Mouse (Mus musculus): ENCODE data around the gene Prss42. TPM values are rescaled to one million over a fixed set of nuclear protein-coding genes. Genes with fewer than 3 reads are reported as not detected.

Gene Prss42
- polyA plus RNA-seq (2015; fragmentation: Nextera tagmentation; extraction: Ambion mirVana), result not detected in 2 replicates

DNA sequence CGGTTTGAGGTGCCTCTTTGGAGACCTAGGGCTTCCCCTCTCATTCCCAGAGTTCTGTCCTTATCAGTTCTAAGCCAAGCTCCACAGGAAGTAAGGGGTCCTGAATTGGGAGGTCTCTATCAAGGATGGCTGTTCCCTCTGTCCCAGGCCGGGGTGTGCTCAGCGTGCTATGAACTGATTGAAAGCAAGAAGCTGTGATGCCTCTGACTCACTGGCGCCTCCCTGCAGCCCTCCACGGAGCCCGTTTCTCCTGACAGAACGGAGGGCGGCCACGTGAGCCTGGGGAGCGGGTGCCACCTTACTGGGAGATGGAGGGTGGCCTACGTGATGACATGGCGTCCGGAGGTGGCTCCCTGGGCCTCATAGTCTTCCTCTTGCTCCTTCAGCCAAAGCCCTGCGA is at the start of gene Prss42:
Gene Prss42, plus strand, starts transcription at position 301 of the 400 bp plus-strand sequence.
- Histone ChIP-seq H3K4me1 (no peaks in the 10 kb centered on the region), H3K36me3 (no peaks in the 10 kb centered on the region), H3K9me3 (no peaks in the 10 kb centered on the region), H3K27me3 (no peaks in the 10 kb centered on the region), H3K27ac (no peak within 1 kb of the TSS), H3K4me2 (no peak within 1 kb of the TSS), H3K9ac (no peak within 1 kb of the TSS), H3K4me3 (no peak within 1 kb of the TSS)
- 89% methylated on average over 14 of the region's 14 CpGs for WGBS
- no peak for ATAC-seq (ENCODE audit: borderline replicate concordance, extremely low read depth, low FRiP score, low TSS enrichment)

- ATAC-seq (ENCODE audit: borderline replicate concordance, extremely low read depth, low FRiP score, low TSS enrichment), result no peak
- 44% methylated on average over 2 of the region's 2 CpGs for WGBS
- Histone ChIP-seq H3K9ac (no peak overlapping the region), H3K4me2 (no peak overlapping the region), H3K9me3 (no peaks in the 10 kb centered on the region), H3K27ac (no peak overlapping the region), H3K36me3 (no peaks in the 10 kb centered on the region), H3K4me1 (peaks cover 34% of the 10 kb centered on the region), H3K4me3 (no peak overlapping the region), H3K27me3 (peaks cover 24% of the 10 kb centered on the region)
Observed at GRCm38 (mm10) chr9:110748451-110748850, 49.5 kb upstream of the Prss42 start.

DNA sequence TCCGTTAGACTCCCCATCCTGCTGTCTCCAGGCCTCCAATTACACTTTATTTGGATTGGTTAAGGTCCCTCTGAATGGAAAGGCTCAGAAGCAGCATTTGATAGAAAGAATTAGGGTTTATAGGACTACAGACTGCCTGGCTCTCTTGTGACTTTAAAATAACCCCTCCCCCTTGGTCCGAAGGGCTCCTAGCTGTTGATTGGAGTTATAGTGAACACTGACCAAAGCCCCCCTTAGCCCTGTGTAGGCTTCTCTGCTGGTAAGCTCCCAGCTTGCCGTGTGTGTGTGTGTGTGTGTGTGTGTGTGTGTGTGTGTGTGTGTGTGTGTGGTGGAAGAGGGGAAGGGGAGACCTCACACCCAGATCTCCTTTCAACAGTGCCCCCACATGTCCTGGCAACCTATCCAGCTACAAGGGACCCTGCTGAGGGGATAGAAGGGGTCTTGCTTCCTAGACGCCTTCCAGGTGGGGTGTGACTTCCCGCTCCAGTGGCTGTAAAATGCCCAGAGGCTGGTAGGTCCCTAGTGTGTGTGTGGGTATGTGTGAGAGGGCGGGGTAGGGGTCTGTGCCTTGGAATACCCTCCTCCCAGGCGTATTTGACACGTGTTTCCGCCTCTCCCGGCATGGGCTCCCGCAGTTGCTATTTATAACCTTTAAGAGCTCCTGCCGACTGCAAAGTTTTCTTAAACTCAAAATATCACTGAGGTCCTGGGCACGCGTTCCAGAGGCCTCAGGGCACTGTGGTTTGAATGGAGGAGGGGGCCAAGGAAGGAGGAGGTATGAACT is 47.4 kb upstream of the Prss42 start:
- Histone ChIP-seq H3K4me3 (no peak overlapping the region), H3K36me3 (no peaks in the 10 kb centered on the region), H3K9ac (no peak overlapping the region), H3K9me3 (no peaks in the 10 kb centered on the region), H3K4me2 (no peak overlapping the region), H3K4me1 (peaks cover 26% of the 10 kb centered on the region), H3K27ac (peak overlapping the region; percentile 44), H3K27me3 (peaks cover 6% of the 10 kb centered on the region; the same call in 1 of the 2 replicates)
- peak; percentile 58; the same call in 1 of the 2 replicates for ATAC-seq (ENCODE audit: borderline replicate concordance, extremely low read depth, low FRiP score, low TSS enrichment)
- WGBS, result 18% methylated on average over 14 of the region's 14 CpGs

GRCm38 (mm10) chr9:110751412-110751811 is 46.6 kb upstream of the Prss42 start:
- H3K9ac ChIP-seq, result no peak overlapping the region
- no peaks in the 10 kb centered on the region; the same call in 1 of the 2 replicates for H3K27me3 ChIP-seq
- no peaks in the 10 kb centered on the region for H3K9me3 ChIP-seq
- H3K4me1 ChIP-seq, result peaks cover 25% of the 10 kb centered on the region
- H3K36me3 ChIP-seq, result no peaks in the 10 kb centered on the region
- ATAC-seq (ENCODE audit: borderline replicate concordance, extremely low read depth, low FRiP score, low TSS enrichment), result no peak
- no peak overlapping the region for H3K4me3 ChIP-seq
- H3K27ac ChIP-seq, result peak overlapping the region; percentile 44; the same call in 1 of the 2 replicates
- H3K4me2 ChIP-seq, result no peak overlapping the region
- 58% methylated on average over 5 of the region's 5 CpGs for WGBS

DNA sequence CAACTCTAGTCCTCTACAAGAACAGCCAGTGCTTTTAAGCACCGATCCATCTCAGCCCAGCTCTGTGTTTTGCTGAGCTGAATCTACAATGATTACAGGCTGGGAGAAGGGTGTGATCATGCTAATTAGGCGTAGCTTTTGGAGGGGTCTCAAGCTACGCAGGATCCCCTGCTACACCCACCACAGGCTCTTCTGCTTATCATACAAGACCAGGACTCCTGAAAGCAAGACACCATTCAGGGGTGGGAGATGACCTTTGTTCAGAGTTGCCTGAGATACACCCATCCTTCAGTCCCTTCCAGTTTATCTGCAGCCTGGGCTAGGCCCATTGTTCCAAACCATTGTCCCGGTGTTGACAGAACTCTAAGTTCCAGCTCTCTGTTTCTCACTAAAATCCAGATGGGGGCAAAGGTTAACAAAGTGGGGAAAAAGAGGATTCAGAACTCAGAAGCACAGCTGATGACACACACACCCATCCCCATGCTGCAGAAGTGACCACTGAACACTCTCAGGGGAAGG is 45.0 kb upstream of the Prss42 start:
- WGBS, result 75% methylated on average over 4 of the region's 4 CpGs
- peaks cover 20% of the 10 kb centered on the region for H3K4me1 ChIP-seq
- ATAC-seq (ENCODE audit: borderline replicate concordance, extremely low read depth, low FRiP score, low TSS enrichment), result no peak
- H3K27me3 ChIP-seq, result no peaks in the 10 kb centered on the region; the same call in 1 of the 2 replicates
- no peaks in the 10 kb centered on the region for H3K9me3 ChIP-seq
- no peak overlapping the region for H3K9ac ChIP-seq
- H3K4me3 ChIP-seq, result no peak overlapping the region
- no peak overlapping the region for H3K4me2 ChIP-seq
- H3K27ac ChIP-seq, result no peak overlapping the region
- no peaks in the 10 kb centered on the region for H3K36me3 ChIP-seq

DNA sequence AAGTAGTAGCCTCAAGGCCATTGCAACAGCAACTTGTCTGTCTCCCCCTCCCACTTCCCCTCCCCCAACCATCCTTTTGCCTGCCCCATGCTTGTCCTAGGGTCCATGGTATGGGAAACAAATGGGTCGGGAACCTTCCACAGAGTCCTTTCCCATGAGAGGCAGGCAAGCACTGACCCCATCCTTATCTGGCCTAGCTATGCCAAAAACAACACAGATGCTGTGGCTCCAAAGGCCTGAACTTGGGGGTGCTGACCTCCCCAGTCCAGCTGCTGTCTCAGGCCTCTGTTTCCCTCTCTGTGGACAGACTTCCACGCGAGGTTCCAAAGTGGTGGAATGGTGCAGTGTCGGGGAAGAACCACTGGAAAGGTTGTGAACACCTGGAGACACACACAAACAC is 44.2 kb upstream of the Prss42 start:
- Histone ChIP-seq H3K9ac (no peak overlapping the region), H3K9me3 (no peaks in the 10 kb centered on the region), H3K27ac (no peak overlapping the region), H3K4me1 (peaks cover 28% of the 10 kb centered on the region), H3K4me3 (no peak overlapping the region), H3K36me3 (no peaks in the 10 kb centered on the region), H3K27me3 (no peaks in the 10 kb centered on the region; the same call in 1 of the 2 replicates), H3K4me2 (no peak overlapping the region)
- 80% methylated on average over 4 of the region's 4 CpGs for WGBS
- ATAC-seq (ENCODE audit: borderline replicate concordance, extremely low read depth, low FRiP score, low TSS enrichment), result no peak

DNA sequence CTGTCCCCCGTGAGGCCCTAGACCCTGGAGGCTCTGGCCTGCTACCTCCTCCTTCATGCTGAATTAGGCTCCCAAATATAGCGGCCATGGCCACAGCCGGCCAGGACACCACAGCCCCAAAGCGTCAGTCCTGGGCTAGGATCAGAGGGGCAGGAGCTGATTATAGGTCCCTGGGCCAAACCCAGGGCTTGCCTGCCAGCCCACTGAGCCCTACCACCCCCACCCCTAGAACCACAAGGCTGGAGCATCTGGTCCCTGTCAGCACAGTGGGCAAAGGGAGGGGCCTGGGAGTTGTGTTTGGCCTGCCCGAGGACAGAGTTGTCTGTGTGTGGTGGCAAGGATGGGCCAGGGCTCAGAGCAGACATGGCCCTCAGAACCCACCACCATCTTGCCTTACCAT is 40.1 kb upstream of the Prss42 start:
- H3K4me3 ChIP-seq, result no peak overlapping the region
- no peak overlapping the region for H3K27ac ChIP-seq
- ATAC-seq (ENCODE audit: borderline replicate concordance, extremely low read depth, low FRiP score, low TSS enrichment), result no peak
- WGBS, result 81% methylated on average over 5 of the region's 5 CpGs
- no peak overlapping the region for H3K9ac ChIP-seq
- no peaks in the 10 kb centered on the region for H3K9me3 ChIP-seq
- no peaks in the 10 kb centered on the region for H3K27me3 ChIP-seq
- H3K4me1 ChIP-seq, result peaks cover 37% of the 10 kb centered on the region
- H3K4me2 ChIP-seq, result no peak overlapping the region
- no peaks in the 10 kb centered on the region for H3K36me3 ChIP-seq

- H3K4me3 ChIP-seq, result no peak overlapping the region
- no peak overlapping the region for H3K9ac ChIP-seq
- H3K9me3 ChIP-seq, result no peaks in the 10 kb centered on the region
- H3K27me3 ChIP-seq, result no peaks in the 10 kb centered on the region
- no peaks in the 10 kb centered on the region for H3K36me3 ChIP-seq
- 43% methylated on average over 8 of the region's 8 CpGs for WGBS
- peaks cover 45% of the 10 kb centered on the region for H3K4me1 ChIP-seq
- peak; percentile 53; the same call in 1 of the 2 replicates for ATAC-seq (ENCODE audit: borderline replicate concordance, extremely low read depth, low FRiP score, low TSS enrichment)
- H3K27ac ChIP-seq, result no peak overlapping the region
- H3K4me2 ChIP-seq, result no peak overlapping the region
Observed at GRCm38 (mm10) chr9:110758605-110759004, 39.4 kb upstream of the Prss42 start.

DNA sequence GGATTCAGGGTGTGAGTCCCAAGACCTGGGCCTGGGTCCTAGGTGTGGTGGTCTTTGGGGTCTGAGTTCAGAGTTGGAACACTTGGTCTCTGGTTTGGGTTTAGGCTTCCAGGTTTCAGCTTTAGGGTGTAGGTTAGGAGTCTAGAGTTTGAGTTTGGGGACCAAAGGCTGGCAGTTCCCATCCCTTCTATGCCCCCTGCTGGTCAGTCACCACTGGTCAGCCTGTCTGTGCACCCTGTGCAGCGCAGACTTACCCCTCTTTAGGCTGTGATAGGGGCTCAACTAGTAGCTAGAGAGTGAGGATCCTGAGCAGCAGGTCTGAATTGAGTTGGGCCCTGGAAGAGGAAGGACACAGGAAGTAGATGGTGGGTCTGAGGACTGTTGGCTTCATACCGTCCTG is 38.7 kb upstream of the Prss42 start:
- H3K36me3 ChIP-seq, result no peaks in the 10 kb centered on the region
- no peaks in the 10 kb centered on the region for H3K27me3 ChIP-seq
- ATAC-seq (ENCODE audit: borderline replicate concordance, extremely low read depth, low FRiP score, low TSS enrichment), result no peak
- no peak overlapping the region for H3K27ac ChIP-seq
- H3K4me1 ChIP-seq, result peaks cover 47% of the 10 kb centered on the region
- no peak overlapping the region for H3K4me2 ChIP-seq
- no peak overlapping the region for H3K4me3 ChIP-seq
- no peak overlapping the region for H3K9ac ChIP-seq
- no peaks in the 10 kb centered on the region for H3K9me3 ChIP-seq
- WGBS, result 44% methylated on average over 2 of the region's 2 CpGs

DNA sequence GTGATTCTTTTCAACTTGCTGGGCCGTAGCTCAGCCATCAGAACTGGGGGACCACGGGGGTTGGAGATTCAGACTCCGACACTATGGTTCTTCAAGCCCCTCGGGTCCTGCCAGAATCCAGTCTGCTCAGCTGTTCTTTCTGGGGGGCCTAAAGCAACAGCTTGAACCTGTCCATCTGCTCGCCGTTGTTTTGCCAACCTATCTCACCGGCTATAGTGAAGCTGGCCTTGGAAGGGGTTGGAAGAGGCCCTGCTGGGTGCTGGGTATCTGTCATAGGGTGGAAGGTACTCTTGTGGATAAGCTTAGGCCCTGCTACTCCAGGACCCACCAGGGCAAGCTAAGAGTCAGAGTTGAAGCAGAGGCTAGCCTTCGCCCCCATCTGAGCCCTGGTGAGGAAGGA is 37.1 kb upstream of the Prss42 start:
- H3K36me3 ChIP-seq, result no peaks in the 10 kb centered on the region
- H3K9ac ChIP-seq, result no peak overlapping the region
- no peaks in the 10 kb centered on the region for H3K27me3 ChIP-seq
- H3K27ac ChIP-seq, result peak overlapping the region; percentile 84
- H3K9me3 ChIP-seq, result no peaks in the 10 kb centered on the region
- no peak overlapping the region for H3K4me3 ChIP-seq
- ATAC-seq (ENCODE audit: borderline replicate concordance, extremely low read depth, low FRiP score, low TSS enrichment), result no peak
- H3K4me2 ChIP-seq, result no peak overlapping the region
- 68% methylated on average over 8 of the region's 8 CpGs for WGBS
- H3K4me1 ChIP-seq, result peaks cover 47% of the 10 kb centered on the region

- ATAC-seq (ENCODE audit: borderline replicate concordance, extremely low read depth, low FRiP score, low TSS enrichment), result peak; percentile 87
- Histone ChIP-seq H3K4me3 (no peak overlapping the region), H3K36me3 (no peaks in the 10 kb centered on the region), H3K9me3 (no peaks in the 10 kb centered on the region), H3K27ac (peak overlapping the region; percentile 84), H3K4me2 (no peak overlapping the region), H3K27me3 (no peaks in the 10 kb centered on the region), H3K9ac (no peak overlapping the region), H3K4me1 (peaks cover 46% of the 10 kb centered on the region)
- 38% methylated on average over 10 of the region's 10 CpGs for WGBS
Observed at GRCm38 (mm10) chr9:110762763-110763162, 35.2 kb upstream of the Prss42 start.

DNA sequence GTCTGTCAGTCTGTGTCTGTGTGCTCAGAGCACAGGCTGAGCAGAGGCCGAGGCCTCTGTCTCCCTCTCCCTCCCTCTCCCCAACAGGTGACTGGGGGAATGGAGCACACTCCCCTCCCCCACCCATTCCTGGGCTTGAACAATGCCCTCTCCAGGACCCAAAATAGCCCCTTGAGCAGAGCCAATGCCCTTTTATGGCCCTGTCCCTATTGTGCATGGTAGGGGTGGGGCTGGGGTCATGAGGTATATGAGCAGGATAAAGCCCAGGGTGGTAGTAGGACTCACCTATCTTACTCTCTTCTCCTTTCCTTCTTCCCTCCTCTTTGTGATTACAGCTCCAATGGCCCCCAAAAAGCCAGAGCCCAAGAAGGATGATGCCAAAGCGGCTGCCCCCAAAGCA is 34.6 kb upstream of the Prss42 start:
- Histone ChIP-seq H3K4me1 (peaks cover 40% of the 10 kb centered on the region), H3K27ac (peak overlapping the region; percentile 35; the same call in 1 of the 2 replicates), H3K36me3 (no peaks in the 10 kb centered on the region), H3K9ac (no peak overlapping the region), H3K9me3 (no peaks in the 10 kb centered on the region), H3K4me3 (no peak overlapping the region), H3K27me3 (no peaks in the 10 kb centered on the region), H3K4me2 (no peak overlapping the region)
- no peak for ATAC-seq (ENCODE audit: borderline replicate concordance, extremely low read depth, low FRiP score, low TSS enrichment)
- WGBS, result 60% methylated on average over 2 of the region's 2 CpGs

Measured in lung, embryonic 15.5 days (tissue).